Mouse (Mus musculus) right cerebral cortex, postnatal 4 days (tissue): ENCODE data around the gene Gm8906.
"Not testable (repeated sequence)": the region's sequence is repeated elsewhere in the genome, so short reads cannot be mapped to it uniquely, and the experiment has no call there.

ENCODE experiments used
- DNase-seq: peaks from one replicate; pipeline ENCODE4 v3.0.0-alpha.2; 2022

The Gm8906 gene

GRCm38 (mm10) chr5:11502385-11502784 is at the start of gene Gm8906:
Gm8906 (plus strand) TSS chr5:11502685.
- not testable (repeated sequence) for DNase-seq
